Mouse (Mus musculus) liver, adult 2 months (tissue): Measurements from ENCODE around the gene Atrnl1. TPM values are rescaled to one million over a fixed set of nuclear protein-coding genes. Genes with fewer than 3 reads are reported as not detected.
"Not testable (repeated sequence)": the region's sequence is repeated elsewhere in the genome, so short reads cannot be mapped to it uniquely, and the experiment has no call there.

Experiments used
- DNase-seq: peaks from one replicate; pipeline ENCODE4 v3.0.0-alpha.2; 2011; ENCODE audit warnings: low read depth, low spot score; ENCODE audit errors: extremely low read depth
- H3K27ac ChIP-seq: fragments of 200-500 bp; replicated peaks from 2 replicates; pipeline ENCODE4 v1.5.1; 2012; ENCODE audit warnings: low read depth, mild to moderate bottlenecking, control low read depth, inconsistent platforms, low read length; ENCODE audit not compliant: insufficient read depth
- H3K27me3 ChIP-seq: fragments of 200-500 bp; 2 replicates; pipeline ENCODE4 v1.6.1; 2012; ENCODE audit warnings: mild to moderate bottlenecking, moderate library complexity, low read length, inconsistent platforms; ENCODE audit not compliant: control insufficient read depth, insufficient read depth
- H3K36me3 ChIP-seq: fragments of 200-500 bp; 2 replicates; pipeline ENCODE4 v1.6.1; 2012; ENCODE audit warnings: low read length, inconsistent platforms; ENCODE audit not compliant: control insufficient read depth, insufficient read depth
- H3K4me1 ChIP-seq: fragments of 200-500 bp; 2 replicates; pipeline ENCODE4 v1.6.1; 2011; ENCODE audit warnings: low read length; ENCODE audit not compliant: control insufficient read depth, insufficient read depth
- H3K4me3 ChIP-seq: fragments of 200-500 bp; 2 replicates; pipeline ENCODE4 v1.5.1; 2011; ENCODE audit warnings: low read depth, mild to moderate bottlenecking, control low read depth, low read length, moderate library complexity; ENCODE audit not compliant: insufficient read depth
- H3K79me2 ChIP-seq: fragments of 200-500 bp; 2 replicates; pipeline ENCODE4 v1.6.1; 2012; ENCODE audit warnings: inconsistent platforms, mild to moderate bottlenecking, low read length, moderate library complexity; ENCODE audit not compliant: control insufficient read depth, insufficient read depth
- H3K9ac ChIP-seq: fragments of 200-500 bp; 2 replicates; pipeline ENCODE4 v1.6.1; 2012; ENCODE audit warnings: low read depth, mild to moderate bottlenecking, control low read depth, inconsistent platforms, low read length
- CTCF ChIP-seq: fragments of 200-500 bp; IDR thresholded peaks from 2 replicates; pipeline ENCODE4 v1.5.1; 2011; ENCODE audit warnings: low read depth, low read length, control low read depth
- POLR2A ChIP-seq: fragments of 200-500 bp; IDR thresholded peaks from 2 replicates; pipeline ENCODE4 v1.6.1; 2011; ENCODE audit warnings: low read length, control low read depth; ENCODE audit not compliant: insufficient read depth; ENCODE audit errors: extremely low read depth
- WGBS: fragments of 180-500 bp; shearing (Covaris S2); methylation state at CpG from one replicate; pipeline ENCODE4 v1.1.7; 2018; 5-methylcytosine and 5-hydroxymethylcytosine counted together
- polyA plus RNA-seq: library from polyadenylated mRNA; depleted of rRNA; stranded (reverse); fragments of >200 nt; gene quantifications from 2 replicates; pipeline ENCODE4 v1.2.3, GENCODE M21; 2012
- total RNA-seq: library from RNA; depleted of rRNA; stranded (reverse); fragments of >200 nt; gene quantifications from 2 replicates; pipeline ENCODE4 v1.2.3, GENCODE M21; 2014

Atrnl1 gene
- total and polyA plus RNA-seq, 2 experiments, result 5.2 to 25.4 TPM

GRCm38 (mm10) chr19:57878583-57878982, 267.7 kb downstream of the Atrnl1 start:
- 83% methylated on average over 9 of the region's 9 CpGs for WGBS
- Histone ChIP-seq H3K4me3 (no peak overlapping the region), H3K27me3 (no peaks in the 10 kb centered on the region), H3K79me2 (no peaks in the 10 kb centered on the region), H3K36me3 (no peaks in the 10 kb centered on the region), H3K27ac (no peak overlapping the region), H3K4me1 (peaks cover 9% of the 10 kb centered on the region; the same call in 1 of the 2 replicates), H3K9ac (no peak overlapping the region)
- no peak for TF ChIP-seq POLR2A
- TF ChIP-seq CTCF, result no peak
- DNase-seq, result no peak

GRCm38 (mm10) chr19:57879841-57880240, 269.0 kb downstream of the Atrnl1 start:
- H3K4me3 ChIP-seq, H3K36me3 ChIP-seq, H3K79me2 ChIP-seq, DNase-seq, H3K4me1 ChIP-seq, H3K27ac ChIP-seq, H3K9ac ChIP-seq, H3K27me3 ChIP-seq: not testable (repeated sequence)
- WGBS, result 92% methylated on average over 1 of the region's 1 CpGs

- no peak overlapping the region for H3K4me3 ChIP-seq
- H3K4me1 ChIP-seq, result peaks cover 6% of the 10 kb centered on the region; the same call in 1 of the 2 replicates
- no peak overlapping the region for H3K9ac ChIP-seq
- no peaks in the 10 kb centered on the region for H3K79me2 ChIP-seq
- DNase-seq, result no peak
- no peaks in the 10 kb centered on the region for H3K36me3 ChIP-seq
- no peak overlapping the region for H3K27ac ChIP-seq
- no peak for TF ChIP-seq CTCF
- TF ChIP-seq POLR2A, result no peak
- WGBS, result 92% methylated on average over 7 of the region's 7 CpGs
- H3K27me3 ChIP-seq, result no peaks in the 10 kb centered on the region
These were observed 271.1 kb downstream of the Atrnl1 start for GRCm38 (mm10) chr19:57881927-57882326.

DNA sequence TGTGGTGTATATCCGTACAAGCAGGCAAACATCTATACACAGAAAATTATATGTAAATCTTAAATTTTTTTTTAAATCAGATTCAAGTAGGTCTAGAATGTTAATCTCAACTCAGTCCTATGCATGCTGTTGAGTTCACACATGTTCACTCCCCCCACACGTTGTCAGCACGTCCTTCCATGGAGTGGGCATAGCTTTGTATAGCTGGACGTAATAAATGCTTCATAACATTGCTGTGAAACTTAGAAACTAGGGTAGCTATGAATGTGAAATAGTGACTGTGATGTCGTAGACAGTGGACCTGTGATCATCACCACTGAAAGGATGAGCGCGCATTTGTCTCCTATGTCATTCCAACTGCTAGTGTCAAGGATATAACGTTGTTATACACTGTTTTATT, 278.0 kb downstream of the Atrnl1 start:
- WGBS, result 96% methylated on average over 8 of the region's 8 CpGs
- Histone ChIP-seq H3K79me2 (no peaks in the 10 kb centered on the region), H3K4me3 (no peak overlapping the region), H3K27me3 (no peaks in the 10 kb centered on the region), H3K36me3 (no peaks in the 10 kb centered on the region), H3K4me1 (no peaks in the 10 kb centered on the region; the same call in 1 of the 2 replicates), H3K27ac (no peak overlapping the region), H3K9ac (no peak overlapping the region)
- TF ChIP-seq POLR2A (no peak), CTCF (no peak)
- no peak for DNase-seq

DNA sequence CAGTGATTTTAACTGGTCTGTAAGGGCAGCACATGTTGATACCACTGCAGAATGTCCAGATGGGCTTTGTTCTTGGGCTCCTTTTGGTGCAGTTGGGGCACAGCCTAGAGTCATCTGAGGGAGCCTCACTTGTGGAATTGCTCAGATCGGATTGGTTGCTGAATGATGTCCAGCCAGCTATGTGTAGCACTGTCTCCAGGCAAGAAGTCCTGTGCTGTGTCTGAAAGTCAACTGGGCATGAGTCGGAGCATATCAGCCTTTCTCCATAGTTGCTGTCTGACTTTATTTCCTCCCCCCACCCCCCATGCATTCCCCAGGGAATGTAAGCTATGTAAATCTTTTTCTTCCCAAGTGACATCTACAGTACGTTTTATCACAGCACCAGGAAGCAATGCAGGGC, 278.9 kb downstream of the Atrnl1 start:
- no peak overlapping the region for H3K9ac ChIP-seq
- 67% methylated on average over 3 of the region's 3 CpGs for WGBS
- no peaks in the 10 kb centered on the region for H3K36me3 ChIP-seq
- no peaks in the 10 kb centered on the region for H3K79me2 ChIP-seq
- H3K4me3 ChIP-seq, result no peak overlapping the region
- TF ChIP-seq POLR2A (no peak), CTCF (no peak)
- H3K27ac ChIP-seq, result no peak overlapping the region
- no peak for DNase-seq
- no peaks in the 10 kb centered on the region; the same call in 1 of the 2 replicates for H3K4me1 ChIP-seq
- no peaks in the 10 kb centered on the region for H3K27me3 ChIP-seq

- no peaks in the 10 kb centered on the region for H3K36me3 ChIP-seq
- H3K4me1 ChIP-seq, result no peaks in the 10 kb centered on the region; the same call in 1 of the 2 replicates
- no peak overlapping the region for H3K27ac ChIP-seq
- no peak for DNase-seq
- no peaks in the 10 kb centered on the region for H3K79me2 ChIP-seq
- 78% methylated on average over 3 of the region's 3 CpGs for WGBS
- no peak overlapping the region for H3K9ac ChIP-seq
- H3K4me3 ChIP-seq, result no peak overlapping the region
- H3K27me3 ChIP-seq, result no peaks in the 10 kb centered on the region
- TF ChIP-seq CTCF (no peak), POLR2A (no peak)
These were observed 280.1 kb downstream of the Atrnl1 start for GRCm38 (mm10) chr19:57890954-57891353.
